Mouse (Mus musculus) thymus, adult 2 months (tissue): ENCODE data around the gene Lce3d. TPM values are rescaled to one million over a fixed set of nuclear protein-coding genes. Genes with fewer than 3 reads are reported as not detected.

Experiments
- DNase-seq: peaks from one replicate; pipeline ENCODE4 v3.0.0; 2021
- H3K27ac ChIP-seq: fragments of 200-500 bp; 2 replicates; pipeline ENCODE4 v1.5.1; 2012; ENCODE audit warnings: low read length, control low read depth; ENCODE audit not compliant: control insufficient read depth, insufficient read depth
- H3K27me3 ChIP-seq: fragments of 200-500 bp; 2 replicates; pipeline ENCODE4 v1.6.1; 2012; ENCODE audit warnings: mild to moderate bottlenecking, low read length, moderate library complexity, mixed read lengths; ENCODE audit not compliant: control insufficient read depth, insufficient read depth
- H3K36me3 ChIP-seq: fragments of 200-500 bp; 2 replicates; pipeline ENCODE4 v1.6.1; 2012; ENCODE audit warnings: mild to moderate bottlenecking, low read length, moderate library complexity; ENCODE audit not compliant: control insufficient read depth, insufficient read depth
- H3K4me1 ChIP-seq: fragments of 200-500 bp; replicated peaks from 2 replicates; pipeline ENCODE4 v1.6.1; 2012; ENCODE audit warnings: low read length; ENCODE audit not compliant: control insufficient read depth, insufficient read depth
- H3K4me3 ChIP-seq: fragments of 200-500 bp; 2 replicates; pipeline ENCODE4 v1.5.1; 2012; ENCODE audit warnings: mild to moderate bottlenecking, low read length, control low read depth, moderate library complexity; ENCODE audit not compliant: control insufficient read depth, insufficient read depth
- CTCF ChIP-seq: fragments of 200-500 bp; IDR thresholded peaks from 2 replicates; pipeline ENCODE4 v1.5.1; 2012; ENCODE audit warnings: mild to moderate bottlenecking, control low read depth, low read length, moderate library complexity, borderline replicate concordance; ENCODE audit not compliant: control insufficient read depth, poor library complexity, insufficient read depth; ENCODE audit errors: extremely low read depth
- POLR2A ChIP-seq: fragments of 200-500 bp; IDR thresholded peaks from 2 replicates; pipeline ENCODE4 v1.6.1; 2012; ENCODE audit warnings: mild to moderate bottlenecking, low read length, control low read depth, moderate library complexity; ENCODE audit not compliant: control insufficient read depth, poor library complexity, insufficient read depth; ENCODE audit errors: extremely low read depth
- WGBS: fragments of 180-500 bp; shearing (Covaris S2); methylation state at CpG from one replicate; pipeline ENCODE4 v1.1.7; 2018; 5-methylcytosine and 5-hydroxymethylcytosine counted together
- polyA plus RNA-seq: library from polyadenylated mRNA; depleted of rRNA; stranded (reverse); fragments of >200 nt; gene quantifications from 2 replicates; pipeline ENCODE4 v1.2.3, GENCODE M21; 2012; rRNA removed

Lce3d gene
- polyA plus RNA-seq, 1 experiment: not detected

DNA sequence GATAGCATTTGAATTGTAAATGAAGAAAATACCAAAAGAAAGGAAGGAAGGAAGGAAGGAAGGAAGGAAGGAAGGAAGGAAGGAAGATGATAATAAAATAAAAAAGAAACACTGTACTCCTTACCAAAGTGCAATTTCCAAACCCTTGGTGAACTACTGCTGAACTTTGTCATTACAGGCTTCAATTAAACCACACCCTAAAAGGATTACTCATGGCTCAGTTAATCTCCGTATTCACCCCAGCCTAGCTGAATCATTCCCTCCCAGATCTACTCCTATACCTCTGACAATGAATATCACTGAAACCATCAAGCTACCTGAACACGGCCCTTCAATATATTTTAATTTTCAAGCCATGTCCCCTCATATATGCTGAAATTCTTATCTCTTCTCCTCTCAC, 21.3 kb downstream of the Lce3d start:
- no peak for DNase-seq
- TF ChIP-seq CTCF: no peak
- TF ChIP-seq POLR2A: no peak
- 82% methylated on average over 2 of the region's 2 CpGs for WGBS
- no peaks in the 10 kb centered on the region for H3K4me1 ChIP-seq
- H3K36me3 ChIP-seq: no peaks in the 10 kb centered on the region
- H3K4me3 ChIP-seq: no peak overlapping the region
- H3K27ac ChIP-seq: no peak overlapping the region
- H3K27me3 ChIP-seq: no peaks in the 10 kb centered on the region

DNA sequence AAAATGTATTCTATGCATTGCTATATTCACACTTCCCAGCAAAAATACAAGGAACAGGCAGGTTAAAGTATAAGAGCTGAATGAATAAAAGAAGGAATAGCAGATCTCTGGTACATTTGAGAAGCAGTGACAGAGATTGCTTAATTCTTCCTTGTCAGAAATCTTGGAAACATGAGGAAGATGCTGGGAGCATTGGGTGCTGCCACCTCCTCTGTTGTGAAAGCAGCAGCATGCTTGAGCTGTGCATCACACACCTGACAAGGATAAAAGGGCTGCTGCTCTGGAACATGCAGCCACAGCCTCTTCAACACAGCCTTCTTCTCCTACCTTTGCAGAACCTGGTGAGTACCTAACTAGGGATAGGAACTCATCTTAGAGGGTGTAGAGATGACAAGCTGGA, 34.7 kb downstream of the Lce3d start, which contains the start of gene Lce3f:
TSS of gene Lce3f (plus strand) at position 301 of the 400 bp plus-strand sequence.
- H3K27ac ChIP-seq: no peak within 1 kb of the TSS
- no peaks in the 10 kb centered on the region for H3K27me3 ChIP-seq
- no peak within 1 kb of the TSS for H3K4me3 ChIP-seq
- no peak for DNase-seq
- H3K36me3 ChIP-seq: no peaks in the 10 kb centered on the region
- no peaks in the 10 kb centered on the region for H3K4me1 ChIP-seq
- no peak for TF ChIP-seq POLR2A
- TF ChIP-seq CTCF: no peak

DNA sequence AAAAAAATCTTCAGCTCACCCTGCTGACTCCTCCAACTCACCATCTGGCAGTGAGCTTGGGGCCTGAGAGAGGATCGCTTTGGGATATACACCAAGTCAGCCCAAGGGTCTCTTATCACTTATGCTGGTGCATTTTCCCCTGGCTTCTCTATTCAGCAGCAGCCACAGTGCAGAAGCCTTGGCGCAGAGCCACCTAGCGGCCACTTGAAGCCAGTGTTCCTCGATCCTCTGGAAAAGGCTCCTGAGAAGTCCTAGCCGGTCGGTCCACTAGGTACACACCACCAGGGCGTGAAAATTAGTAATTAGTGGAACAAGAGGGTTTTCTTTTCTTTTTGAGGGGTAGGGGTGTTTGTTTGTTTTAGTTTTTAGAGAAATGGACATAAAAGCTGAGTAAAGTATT, 41.5 kb downstream of the Lce3d start:
- Histone ChIP-seq H3K36me3 (no peaks in the 10 kb centered on the region), H3K4me1 (no peaks in the 10 kb centered on the region), H3K27ac (no peak overlapping the region), H3K4me3 (no peak overlapping the region), H3K27me3 (no peaks in the 10 kb centered on the region)
- DNase-seq: peak; percentile 3
- WGBS: 5% methylated on average over 7 of the region's 7 CpGs
- TF ChIP-seq POLR2A (no peak), CTCF (peak; percentile 69; the same call in 1 of the 2 replicates)

DNA sequence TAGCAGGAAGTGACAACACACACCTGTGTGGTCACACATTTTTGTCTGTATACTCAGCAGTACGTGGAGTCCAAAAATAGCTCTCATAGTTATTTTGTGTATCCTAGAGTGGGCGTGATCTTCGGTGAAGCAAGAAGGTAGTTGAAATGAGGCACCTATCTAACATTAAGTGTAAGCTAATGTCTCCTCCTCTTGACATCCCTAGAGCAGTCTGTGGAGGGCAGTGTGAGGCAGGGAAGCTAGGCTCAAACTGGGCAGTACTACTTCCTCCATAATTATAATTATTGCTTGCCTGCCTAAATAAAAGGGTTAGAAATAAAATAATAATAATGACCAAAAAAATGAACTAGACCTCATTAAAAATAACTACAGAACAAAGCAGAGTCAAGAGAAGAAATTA, 43.4 kb downstream of the Lce3d start:
- Histone ChIP-seq H3K36me3 (no peaks in the 10 kb centered on the region), H3K4me1 (no peaks in the 10 kb centered on the region), H3K4me3 (no peak overlapping the region), H3K27me3 (no peaks in the 10 kb centered on the region), H3K27ac (no peak overlapping the region)
- DNase-seq: no peak
- TF ChIP-seq CTCF (no peak), POLR2A (no peak)
- WGBS: 71% methylated on average over 3 of the region's 3 CpGs

DNA sequence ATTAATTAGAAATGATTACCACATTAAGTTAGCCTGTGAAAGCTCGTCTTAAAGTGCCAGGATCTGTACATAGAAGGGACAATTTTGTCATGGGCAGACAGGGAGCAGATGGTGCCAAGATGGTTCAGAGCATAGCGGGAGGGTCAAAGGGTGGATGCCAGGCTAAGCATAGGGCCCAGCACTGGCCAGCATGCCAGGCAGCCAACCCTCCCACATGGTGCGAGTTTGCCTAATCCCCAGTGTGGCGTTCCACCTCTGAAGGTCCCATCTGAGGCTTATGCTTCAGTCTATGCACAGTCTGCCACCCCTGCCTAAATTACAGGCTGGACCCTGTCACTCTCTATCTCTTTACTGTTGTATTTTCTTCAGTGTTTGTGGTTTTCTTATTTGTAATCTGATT, 45.7 kb downstream of the Lce3d start:
- TF ChIP-seq CTCF: no peak
- TF ChIP-seq POLR2A: no peak
- no peak overlapping the region for H3K4me3 ChIP-seq
- no peak overlapping the region for H3K27ac ChIP-seq
- WGBS: 84% methylated on average over 4 of the region's 4 CpGs
- H3K36me3 ChIP-seq: no peaks in the 10 kb centered on the region
- H3K27me3 ChIP-seq: no peaks in the 10 kb centered on the region
- no peak for DNase-seq
- H3K4me1 ChIP-seq: no peaks in the 10 kb centered on the region

Other genes with a start within 250 kb of the Lce3d start
- gene Lce1e, start 248.3 kb upstream of the Lce3d start, polyA plus RNA-seq: 0.31 and 0.48 TPM in 2 replicates
- gene Lce1f, start 237.0 kb upstream of the Lce3d start, polyA plus RNA-seq: 0.26 and 0.73 TPM in 2 replicates
- gene Gm38119, start 218.3 kb upstream of the Lce3d start, polyA plus RNA-seq: not detected in 2 replicates
- 0.26 TPM in 1 of 2 replicates, not detected in the other for gene Lce1g, start 205.1 kb upstream of the Lce3d start, polyA plus RNA-seq
- 0.27 TPM in 1 of 2 replicates, not detected in the other for gene Lce1h, start 192.3 kb upstream of the Lce3d start, polyA plus RNA-seq
- gene Lce1i, start 178.5 kb upstream of the Lce3d start, polyA plus RNA-seq: 0.27 TPM in 1 of 2 replicates, not detected in the other
- gene Lce1j, start 166.9 kb upstream of the Lce3d start, polyA plus RNA-seq: 0.66 and 1.3 TPM in 2 replicates
- 0.35 TPM in 1 of 2 replicates, not detected in the other for gene Lce1k, start 149.5 kb upstream of the Lce3d start, polyA plus RNA-seq
- 0.38 and 0.40 TPM in 2 replicates for gene Kprp, start 130.1 kb upstream of the Lce3d start, polyA plus RNA-seq
- gene Lce1l, start 106.1 kb upstream of the Lce3d start, polyA plus RNA-seq: 0.23 TPM in 1 of 2 replicates, not detected in the other
- gene 2310050C09Rik, start 87.2 kb upstream of the Lce3d start, polyA plus RNA-seq: 0.36 TPM in 2 replicates
- gene Lce3a, start 31.2 kb upstream of the Lce3d start, polyA plus RNA-seq: 0.41 TPM in 1 of 2 replicates, not detected in the other
- gene Lce3b, start 24.4 kb upstream of the Lce3d start, polyA plus RNA-seq: 0.88 and 1.8 TPM in 2 replicates
- gene Lce3c, start 12.9 kb upstream of the Lce3d start, polyA plus RNA-seq: 0.48 and 1.2 TPM in 2 replicates
- gene Lce3e, start 9.7 kb downstream of the Lce3d start, polyA plus RNA-seq: 0.34 TPM in 1 of 2 replicates, not detected in the other
- 0.43 TPM in 1 of 2 replicates, not detected in the other for gene Lce3f, start 34.8 kb downstream of the Lce3d start, polyA plus RNA-seq
- 3.1 and 3.9 TPM in 2 replicates for gene Crct1, start 58.3 kb downstream of the Lce3d start, polyA plus RNA-seq
- gene Lce1m, start 61.7 kb downstream of the Lce3d start, polyA plus RNA-seq: 0.51 and 0.73 TPM in 2 replicates
- 0.13 TPM in 1 of 2 replicates, not detected in the other for gene Gm4858, start 111.4 kb downstream of the Lce3d start, polyA plus RNA-seq
- 0.36 and 0.49 TPM in 2 replicates for gene Crnn, start 187.4 kb downstream of the Lce3d start, polyA plus RNA-seq
- 0.03 and 0.04 TPM in 2 replicates for gene Flg2, start 239.9 kb downstream of the Lce3d start, polyA plus RNA-seq